Mouse (Mus musculus): ENCODE results near the gene Tmem123.

The Tmem123 gene

DNA sequence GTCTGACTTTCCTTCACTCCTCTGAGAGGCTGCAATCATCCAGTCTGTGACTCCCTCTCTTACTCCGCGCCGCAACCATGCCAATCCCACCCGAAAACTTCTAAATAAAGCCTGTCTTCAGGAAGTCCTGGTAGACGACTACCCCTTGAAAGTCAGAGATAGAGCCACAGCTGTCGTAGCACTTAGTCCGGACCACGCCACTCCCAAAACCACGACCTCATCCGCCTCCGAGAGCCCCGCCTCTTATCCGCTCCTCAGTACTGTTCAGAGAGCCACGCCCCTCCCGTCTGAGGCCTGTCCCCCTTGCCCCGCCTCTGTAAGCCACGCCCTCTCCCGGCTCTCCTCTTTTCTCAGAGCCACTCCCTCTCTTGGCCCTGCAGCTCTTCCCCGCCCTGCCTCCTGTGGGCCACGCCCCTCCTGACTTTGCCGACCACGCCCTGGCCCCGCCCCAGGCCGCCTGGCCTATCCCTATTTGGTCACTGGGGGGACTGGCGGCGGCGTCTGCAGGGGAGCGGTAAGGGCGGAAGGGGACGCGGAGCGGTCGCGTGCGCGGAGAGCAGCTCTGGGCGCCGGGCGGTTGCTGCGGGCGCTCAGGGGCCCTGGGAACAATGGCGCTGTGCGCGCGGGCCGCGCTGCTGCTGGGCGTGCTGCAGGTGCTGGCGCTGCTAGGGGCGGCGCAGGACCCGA lies at the start of gene Tmem123:
TSS of gene Tmem123 (plus strand) at position 428 of the 687 bp plus-strand sequence.
- DNase-seq (ENCODE audit: low read depth, low spot score) = peak; percentile 97

DNA sequence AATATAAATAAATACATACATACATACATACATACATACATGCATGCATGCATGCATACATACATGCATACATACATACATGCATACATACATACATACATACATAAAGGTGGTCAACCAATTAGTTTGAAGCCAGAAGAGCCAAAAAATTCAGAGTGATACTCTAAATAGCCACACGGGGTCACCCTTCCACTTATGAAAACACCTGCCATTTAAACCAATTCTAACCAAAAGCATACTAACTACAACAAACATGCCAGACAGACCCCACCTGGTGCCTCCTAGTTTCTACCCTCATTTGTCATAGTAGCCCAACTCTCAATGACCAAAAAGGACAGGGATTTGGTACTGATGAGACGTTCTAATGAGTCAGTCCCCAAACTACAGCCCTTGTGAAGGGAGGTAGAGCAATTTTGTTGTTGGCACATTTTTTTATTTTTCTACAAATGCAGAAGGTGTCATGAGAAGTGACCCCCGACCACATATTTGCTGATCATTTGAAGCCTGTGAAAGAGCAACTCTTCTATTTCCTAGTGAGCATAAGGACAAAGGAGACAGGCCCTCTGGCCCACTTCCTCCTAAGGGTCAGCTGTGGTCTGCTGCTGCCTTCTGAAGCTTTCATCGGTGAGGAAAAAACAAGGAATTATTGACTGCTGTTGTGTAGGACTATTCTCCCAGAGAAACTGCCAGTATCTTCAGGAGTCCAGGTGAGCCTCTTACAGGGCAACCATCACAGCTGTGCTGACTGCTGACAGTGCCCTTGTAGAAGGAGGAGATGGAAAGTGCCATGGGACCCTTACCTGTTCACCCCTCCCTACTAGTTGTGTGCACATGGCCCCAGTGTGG lies 49.6 kb upstream of the Tmem123 start:
- DNase-seq (ENCODE audit: low read depth, low spot score) = peak; percentile 57

DNA sequence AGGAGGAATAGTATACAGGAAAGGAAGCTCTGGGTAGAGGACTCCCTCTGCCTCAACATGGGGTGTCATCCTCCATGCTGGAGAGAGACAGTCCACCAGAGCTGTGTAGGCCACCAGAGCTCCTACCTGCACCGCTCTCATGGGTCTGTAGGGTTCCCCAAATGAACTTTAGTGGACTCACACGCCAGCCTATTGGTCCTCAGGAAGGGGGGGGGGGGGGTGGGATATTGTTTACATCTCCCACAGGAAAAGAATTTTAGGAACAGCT lies 49.0 kb upstream of the Tmem123 start:
- DNase-seq (ENCODE audit: low read depth, low spot score) = no peak

DNA sequence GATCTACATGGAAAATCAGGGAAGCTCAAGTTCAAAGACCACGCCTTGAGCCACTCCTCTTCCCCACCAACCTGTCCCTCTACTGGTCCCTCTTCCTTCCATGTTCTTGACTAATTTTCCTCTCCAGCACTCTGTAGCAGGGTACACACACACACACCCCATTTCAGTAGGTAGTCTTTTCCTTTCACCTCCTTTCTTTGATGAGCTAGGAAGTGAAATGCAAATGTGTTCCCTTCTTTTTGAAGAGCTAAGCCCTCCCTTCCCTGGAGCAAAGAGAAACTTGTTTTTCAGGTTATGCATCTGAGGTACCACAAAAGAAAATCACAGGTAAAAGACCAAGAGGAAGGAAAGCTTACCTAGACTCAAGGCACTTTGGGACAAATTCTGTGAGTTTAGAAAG lies 42.3 kb upstream of the Tmem123 start:
- no peak for DNase-seq (ENCODE audit: low read depth, low spot score)

DNA sequence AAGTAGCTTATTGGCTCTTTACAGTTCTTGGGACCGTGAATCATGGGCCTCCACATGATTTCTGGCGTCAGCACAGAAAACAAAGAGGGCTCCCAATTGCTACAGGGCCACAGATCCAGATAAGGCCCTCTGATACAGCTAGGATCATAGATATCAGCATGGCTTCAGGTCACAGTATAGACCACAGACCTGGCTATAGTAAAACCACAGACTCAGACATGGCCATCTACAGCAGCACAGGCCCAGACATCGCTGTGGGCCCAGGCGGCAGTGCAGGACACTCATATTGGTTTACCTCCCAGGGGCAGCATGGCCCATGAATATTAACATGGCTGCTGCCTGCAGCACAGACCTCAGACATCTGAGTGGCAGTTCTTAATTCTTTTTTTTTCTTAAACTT lies 34.8 kb upstream of the Tmem123 start:
- no peak for DNase-seq (ENCODE audit: low read depth, low spot score)

DNA sequence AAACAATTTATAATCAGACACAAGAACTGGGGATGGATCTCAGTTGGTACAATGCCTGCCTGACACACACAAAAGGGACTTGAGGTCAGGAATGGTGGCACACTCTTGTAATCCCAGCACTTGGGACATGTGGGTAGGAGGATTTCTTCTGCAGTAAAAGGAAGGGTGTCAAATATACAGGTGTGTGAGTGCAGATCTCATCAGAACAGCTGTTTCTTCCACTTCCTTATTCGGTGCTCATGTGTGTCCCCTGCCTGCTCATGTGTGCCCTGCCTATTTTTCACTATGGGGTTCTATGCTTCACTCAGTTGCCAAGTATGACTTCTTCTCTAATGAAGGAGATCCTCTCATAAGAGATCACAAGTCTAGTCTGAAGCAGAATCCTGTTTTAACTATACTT lies 21.1 kb upstream of the Tmem123 start:
- no peak for DNase-seq (ENCODE audit: low read depth, low spot score)

DNA sequence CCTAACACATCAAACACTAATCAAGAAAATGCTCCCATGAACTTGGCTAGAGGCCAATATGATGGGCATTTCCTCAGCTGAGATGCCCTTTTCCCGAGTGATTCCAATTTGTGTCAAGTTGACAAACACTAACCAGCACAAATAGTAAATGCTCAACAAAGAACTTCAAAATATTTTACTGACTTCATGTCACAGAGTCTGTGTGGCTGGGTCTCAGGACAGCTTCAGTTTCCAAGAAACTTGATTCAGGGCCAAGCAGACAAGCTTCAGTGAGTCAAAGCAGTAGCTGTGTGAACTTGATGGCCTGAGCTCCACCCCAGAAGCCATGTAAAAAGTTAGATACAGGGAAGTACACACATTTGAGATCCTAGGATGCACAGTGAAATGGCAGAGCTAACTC lies 19.7 kb upstream of the Tmem123 start:
- no peak for DNase-seq (ENCODE audit: low read depth, low spot score)

DNA sequence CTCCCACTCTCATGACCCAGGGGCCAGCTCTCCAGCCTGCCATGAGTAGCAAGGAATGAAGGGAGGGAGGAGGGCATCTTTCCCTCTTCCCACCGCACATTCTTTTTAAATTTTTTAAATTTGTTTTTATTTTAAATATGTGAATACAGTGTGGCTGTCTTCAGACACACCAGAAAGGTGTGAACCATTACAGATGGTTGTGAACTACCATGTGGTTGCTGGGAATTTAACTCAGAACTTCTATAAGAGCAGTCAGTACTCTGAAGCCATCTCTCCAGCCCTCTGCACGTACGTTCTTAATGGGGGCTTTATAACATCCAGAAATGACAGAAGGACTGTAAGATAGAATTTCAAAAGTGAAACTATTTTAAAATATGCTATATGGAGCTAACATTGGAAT lies 15.0 kb upstream of the Tmem123 start:
- no peak for DNase-seq (ENCODE audit: low read depth, low spot score)

DNA sequence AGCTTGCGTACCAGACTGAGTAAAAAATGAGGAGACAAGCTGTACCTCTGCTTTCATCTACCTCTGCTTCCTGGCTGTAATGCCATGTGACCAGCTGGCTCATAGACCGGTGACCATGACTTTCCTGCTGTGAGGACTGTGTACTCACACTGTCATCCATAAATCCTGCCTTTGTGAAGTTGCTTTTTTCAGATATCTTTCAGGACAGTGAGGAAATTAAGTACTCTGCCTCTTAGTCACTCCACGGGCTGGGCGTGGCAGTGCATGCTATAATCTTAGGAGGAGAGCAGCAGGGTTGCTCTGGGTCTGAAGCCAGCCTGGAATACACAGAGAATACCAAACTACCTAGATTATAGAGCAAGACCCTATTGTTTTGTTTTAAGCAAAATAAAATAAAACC lies 14.3 kb upstream of the Tmem123 start:
- no peak for DNase-seq (ENCODE audit: low read depth, low spot score)

DNA sequence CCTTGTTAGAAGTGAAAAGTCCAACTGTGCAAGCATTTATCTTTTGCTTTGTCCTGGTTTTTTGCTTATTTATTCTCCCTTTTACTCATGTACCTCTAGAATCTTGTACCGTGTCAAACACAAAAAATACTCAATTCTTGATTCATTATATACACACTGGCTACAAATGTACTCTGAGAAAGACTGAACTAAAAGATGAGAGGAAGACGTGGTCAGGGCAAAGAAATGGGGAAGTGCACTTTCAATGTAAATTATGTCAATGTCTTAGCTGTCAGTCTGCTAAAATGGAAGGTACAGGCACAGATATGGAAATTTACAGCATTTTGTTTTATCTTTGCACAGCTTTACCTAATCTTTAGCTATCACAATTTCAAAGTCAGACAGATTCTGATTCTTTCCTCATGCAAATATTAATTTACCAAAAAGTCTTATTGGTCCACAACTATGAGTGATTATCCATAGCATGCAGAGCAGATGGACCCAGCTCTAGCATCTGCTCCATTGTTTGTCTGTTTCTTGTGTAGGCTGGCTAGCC lies 7.9 kb upstream of the Tmem123 start:
- DNase-seq (ENCODE audit: low read depth, low spot score) = no peak

DNA sequence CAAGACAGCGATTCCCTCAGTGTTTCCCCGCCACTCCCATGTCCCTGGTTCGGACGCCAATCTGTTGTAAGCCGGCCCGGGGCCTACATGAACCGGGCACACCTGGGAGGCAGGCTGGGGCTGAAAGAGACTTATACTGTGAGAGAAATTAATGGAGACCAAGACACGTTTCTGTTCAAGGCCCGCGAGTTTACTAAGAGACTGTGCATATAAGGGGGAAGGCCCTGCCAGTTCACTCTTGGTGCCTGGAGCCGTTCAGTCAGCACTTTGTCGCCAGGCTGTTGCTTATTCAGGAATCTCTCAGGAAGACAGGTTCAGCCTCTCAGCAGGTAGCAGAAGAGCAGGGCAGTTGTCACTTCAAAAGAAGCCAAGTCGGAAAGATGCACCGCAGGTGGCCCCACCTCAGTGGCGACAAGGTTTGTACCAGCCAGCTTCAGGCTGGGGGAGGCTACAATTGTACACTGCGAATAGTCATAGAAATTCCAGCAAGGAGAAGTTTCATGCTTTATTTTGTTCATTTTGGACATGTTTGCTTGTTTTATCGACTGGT lies 1.9 kb upstream of the Tmem123 start:
- no peak for DNase-seq (ENCODE audit: low read depth, low spot score)

DNA sequence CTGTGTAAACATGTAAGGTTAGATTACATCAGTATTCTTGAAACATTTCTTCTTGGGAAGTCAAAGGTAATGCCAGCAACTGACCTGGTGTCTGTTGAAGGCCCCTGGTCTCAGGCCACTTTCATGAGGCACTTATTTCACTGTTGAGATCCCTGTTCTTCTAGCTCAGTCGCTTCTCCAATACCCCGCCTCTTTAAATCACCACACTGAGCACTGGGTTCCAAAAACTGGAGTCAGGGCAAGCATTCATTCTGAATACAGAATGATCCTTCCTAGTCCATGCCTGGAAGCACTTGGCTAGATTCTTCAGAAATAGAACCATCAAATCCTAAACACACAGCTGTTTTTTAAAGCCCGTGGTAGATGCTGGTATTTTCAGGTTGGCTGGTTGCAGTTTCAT lies 1.1 kb upstream of the Tmem123 start:
- DNase-seq (ENCODE audit: low read depth, low spot score) = no peak

DNA sequence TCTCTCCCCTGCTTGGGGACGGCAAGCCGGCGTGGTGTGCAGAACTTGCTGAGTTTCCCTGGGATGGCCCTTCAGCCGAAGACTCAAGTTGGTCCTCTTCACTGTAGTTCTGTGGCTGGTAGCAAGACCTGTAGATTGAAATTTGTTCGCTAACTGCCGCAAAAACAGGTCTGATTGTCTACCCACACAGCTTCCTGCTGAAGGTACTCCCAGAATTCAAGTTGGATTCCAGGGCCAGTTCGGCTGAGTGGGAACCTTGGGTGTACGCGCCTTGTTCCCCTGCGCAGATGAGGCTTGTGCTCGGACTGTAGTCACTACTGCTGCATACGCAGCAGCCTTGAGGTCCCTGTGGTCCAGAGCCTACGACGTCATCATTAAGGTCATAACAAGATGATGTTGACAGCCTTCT lies 626 bp downstream of the Tmem123 start:
- DNase-seq (ENCODE audit: low read depth, low spot score) = peak; percentile 34

DNA sequence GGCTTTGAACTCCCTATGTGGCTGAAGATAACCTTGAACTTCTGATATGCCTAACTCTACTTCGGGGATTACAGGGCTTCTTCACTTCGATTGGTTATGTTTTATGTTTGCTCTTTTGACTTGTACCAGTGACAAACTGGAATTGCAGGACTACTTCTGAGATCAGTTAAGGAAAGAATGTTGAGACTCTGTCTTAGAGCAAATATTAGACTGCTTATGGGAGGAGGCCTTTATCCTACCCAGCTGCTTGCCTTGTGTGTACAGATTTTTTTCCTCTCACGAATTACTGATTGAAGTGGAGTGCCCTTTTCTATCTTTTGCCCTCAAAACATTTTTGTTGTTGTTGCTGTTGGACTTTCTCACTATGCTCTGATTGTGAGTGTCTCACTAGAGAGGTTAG lies 1.4 kb downstream of the Tmem123 start:
- DNase-seq (ENCODE audit: low read depth, low spot score) = no peak

DNA sequence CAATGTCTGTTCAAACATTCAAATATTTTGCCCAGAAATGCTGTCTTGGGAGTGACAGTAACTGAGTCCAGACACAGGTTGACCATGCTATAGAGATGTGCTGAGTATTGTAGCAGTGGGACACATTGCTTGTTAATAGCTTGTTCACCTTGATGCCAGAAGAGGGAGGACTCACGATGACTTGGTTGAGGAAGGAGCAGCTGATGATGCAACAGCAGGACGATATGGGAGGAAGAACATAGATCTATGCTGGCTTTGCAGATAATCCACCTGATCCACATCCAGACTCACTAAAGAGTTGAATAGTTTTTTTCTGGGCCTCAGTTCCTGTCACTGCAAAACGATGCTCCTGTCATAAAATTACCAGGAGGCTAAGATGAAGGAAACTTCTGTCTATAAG lies 2.7 kb downstream of the Tmem123 start:
- no peak for DNase-seq (ENCODE audit: low read depth, low spot score)

DNA sequence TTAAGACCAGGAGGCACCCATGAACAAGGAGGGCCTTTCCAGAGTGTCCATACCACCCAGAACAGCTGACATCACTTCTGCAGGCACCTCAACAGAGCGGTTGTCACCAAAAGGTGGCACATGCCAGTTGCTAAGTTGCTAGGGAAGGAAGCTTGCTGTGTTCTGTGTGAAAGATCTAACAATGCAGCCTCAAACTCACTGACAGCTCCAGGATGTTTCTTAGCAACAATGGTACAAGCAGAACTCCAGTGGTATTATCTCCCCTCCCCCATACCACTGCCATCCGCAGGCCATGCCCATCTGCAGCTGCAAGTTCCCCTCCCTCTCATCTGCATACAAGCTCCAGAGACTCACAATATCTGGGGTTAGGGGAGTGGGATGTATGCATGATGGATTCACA lies 3.7 kb downstream of the Tmem123 start:
- no peak for DNase-seq (ENCODE audit: low read depth, low spot score)

DNA sequence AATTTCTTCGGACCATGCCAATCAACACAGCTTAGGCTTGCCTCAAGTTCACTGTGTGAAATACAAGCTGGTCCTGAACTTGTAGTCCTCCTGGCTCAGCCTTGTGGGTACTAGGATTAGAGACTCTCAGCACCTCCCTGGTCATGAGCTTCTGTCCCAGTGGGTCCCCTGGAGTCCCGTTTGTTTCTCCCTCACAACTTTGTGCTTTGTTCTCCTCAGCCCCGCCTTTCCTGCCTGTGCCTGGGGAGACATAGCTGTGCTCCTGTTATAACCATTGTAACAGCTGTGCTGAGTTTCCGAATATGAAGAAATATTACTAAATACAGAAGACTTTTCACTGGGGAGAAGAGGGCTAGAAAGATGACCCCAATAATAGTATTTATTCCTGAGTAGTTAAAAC lies 5.2 kb downstream of the Tmem123 start:
- no peak for DNase-seq (ENCODE audit: low read depth, low spot score)

DNA sequence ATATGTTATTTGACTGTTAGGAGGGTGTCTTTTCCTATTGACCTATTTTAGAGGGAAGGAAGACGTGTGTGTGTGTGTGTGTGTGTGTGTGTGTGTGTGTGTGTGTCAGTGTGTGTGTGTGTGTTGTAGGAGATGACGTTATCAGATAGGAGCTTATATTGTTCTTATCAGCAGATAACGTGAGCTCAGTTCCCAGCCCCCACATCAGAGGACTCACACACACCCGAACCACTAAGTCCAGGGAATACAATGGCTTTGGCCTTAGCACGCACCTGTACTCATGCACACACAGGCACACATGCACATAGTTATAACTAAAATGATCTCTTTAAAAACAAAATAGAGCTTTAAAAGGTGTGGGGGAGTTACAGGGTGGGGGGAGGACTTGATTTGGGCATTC lies 5.7 kb downstream of the Tmem123 start:
- no peak for DNase-seq (ENCODE audit: low read depth, low spot score)

DNA sequence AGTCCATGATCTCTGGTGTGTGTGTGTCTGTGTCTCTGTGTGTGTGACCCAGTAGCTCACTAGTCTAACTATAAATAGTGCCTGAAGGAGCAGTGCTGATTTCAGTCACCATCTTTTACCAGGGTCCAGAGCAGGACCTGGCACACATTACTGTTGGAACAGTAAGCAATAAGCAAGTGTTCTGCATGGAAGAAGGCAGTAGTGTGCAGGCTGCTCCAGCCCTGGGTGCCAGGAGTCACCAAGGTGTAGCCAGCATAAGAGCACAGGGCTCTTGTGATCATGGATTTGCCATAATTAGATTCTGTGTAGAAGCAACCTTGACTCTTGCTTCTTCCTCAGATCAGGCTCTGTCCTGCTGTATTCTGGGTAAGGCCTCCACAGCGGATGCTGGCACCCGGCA lies 8.5 kb downstream of the Tmem123 start:
- no peak for DNase-seq (ENCODE audit: low read depth, low spot score)

DNA sequence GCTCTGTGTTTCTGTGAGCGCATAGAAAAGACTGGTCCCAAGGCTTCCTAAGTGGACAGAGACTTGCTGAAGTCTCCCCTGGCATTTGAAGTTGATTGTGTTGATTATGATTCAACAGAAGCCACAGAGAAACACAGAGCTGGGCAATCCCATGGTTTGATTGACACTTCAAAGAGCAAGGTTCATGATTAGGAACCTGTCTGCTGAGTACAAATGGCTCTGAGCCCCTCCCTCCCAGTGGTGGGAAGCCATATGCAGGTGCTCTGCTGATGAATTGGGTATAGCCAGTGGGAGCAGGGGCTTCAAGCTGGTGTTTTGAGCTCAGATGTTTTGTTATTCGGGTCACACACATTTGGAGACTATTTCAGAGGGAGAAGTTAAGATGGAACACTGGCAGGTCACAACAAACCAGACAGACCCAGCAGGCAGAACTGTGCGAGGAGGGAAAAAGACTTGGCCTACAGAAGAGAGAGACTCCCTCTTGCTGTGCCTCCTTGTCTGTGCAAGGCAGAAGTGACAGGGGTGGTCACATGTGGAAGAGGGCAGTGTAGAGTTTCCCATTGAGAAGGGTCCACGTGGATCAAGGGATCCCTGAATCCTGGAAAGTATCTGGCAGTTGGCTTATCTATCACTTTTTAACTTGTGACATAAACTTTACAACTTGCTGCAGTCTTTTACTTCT lies 9.1 kb downstream of the Tmem123 start:
- DNase-seq (ENCODE audit: low read depth, low spot score) = no peak

DNA sequence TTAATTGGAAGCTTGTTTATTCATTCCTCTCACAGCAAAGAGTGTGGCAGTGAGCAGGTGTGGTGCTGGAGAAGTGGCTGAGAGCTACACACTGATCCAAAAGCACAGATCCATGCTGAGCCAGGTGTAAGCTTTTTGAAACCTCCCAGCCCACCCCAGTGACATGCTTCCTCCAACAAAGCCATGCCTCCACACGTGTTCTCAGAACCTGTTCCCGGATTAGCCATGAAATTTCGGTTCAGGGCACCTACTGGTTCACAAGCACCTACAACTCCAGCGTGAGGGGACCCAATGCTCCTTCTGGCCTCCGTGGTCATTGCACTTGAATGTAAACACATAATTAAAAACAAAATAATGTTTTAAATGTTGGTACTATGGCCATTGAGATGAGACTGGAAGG lies 9.8 kb downstream of the Tmem123 start:
- DNase-seq (ENCODE audit: low read depth, low spot score) = no peak

DNA sequence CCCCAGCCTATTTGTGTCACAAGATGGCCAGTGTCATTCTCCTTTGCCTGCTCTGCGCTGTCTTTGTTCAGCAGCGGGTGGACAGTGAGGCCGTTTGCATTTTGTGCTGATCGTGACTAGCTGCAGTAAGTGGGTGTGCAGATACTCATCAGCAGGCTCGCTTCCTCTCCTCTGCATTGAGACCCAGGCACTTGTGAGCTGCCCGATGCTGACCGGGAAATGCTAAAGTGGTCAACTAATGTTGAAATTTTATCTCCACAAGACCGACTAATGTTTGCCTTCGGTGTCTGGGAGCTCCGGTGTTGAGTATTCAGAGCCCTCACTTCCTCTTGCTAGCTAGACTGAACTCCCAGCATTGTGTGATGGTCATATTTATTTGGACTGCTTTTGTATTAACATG lies 10.7 kb downstream of the Tmem123 start:
- DNase-seq (ENCODE audit: low read depth, low spot score) = no peak
